Mouse (Mus musculus) MEL (cell line): Measurements from ENCODE around the gene Exoc6b. TPM values are rescaled to one million over a fixed set of nuclear protein-coding genes. Genes with fewer than 3 reads are reported as not detected.

Source experiments
- DNase-seq: peaks from one replicate; pipeline ENCODE4 v3.0.0; 2011; ENCODE audit warnings: low read depth, low spot score
- H3K27ac ChIP-seq: 2 replicates; pipeline ENCODE4 v1.5.1; 2012; ENCODE audit warnings: low read depth, mild to moderate bottlenecking, control low read depth, low read length, moderate library complexity; ENCODE audit not compliant: control insufficient read depth
- H3K27me3 ChIP-seq, 2 experiments: fragments of 150-350 bp in 1 of 2; sonication (generic) in 1 of 2; 2 replicates each; pipeline ENCODE4 v1.6.1; 2012; ENCODE audit warnings: low read length in 2 of 2, mild to moderate bottlenecking in 2 of 2, improper control_type of control experiment in 1 of 2, moderate library complexity in 1 of 2; ENCODE audit not compliant: insufficient read depth in 2 of 2, control insufficient read depth in 1 of 2
- H3K36me3 ChIP-seq, 2 experiments: 2 replicates each; pipeline ENCODE4 v1.6.1; 2012 to 2014; ENCODE audit warnings: low read length in 2 of 2, improper control_type of control experiment in 1 of 2, inconsistent platforms in 1 of 2, mild to moderate bottlenecking in 1 of 2; ENCODE audit not compliant: insufficient read depth in 2 of 2, control insufficient read depth in 1 of 2
- H3K4me1 ChIP-seq, 2 experiments: fragments of 150-350 bp in 1 of 2; sonication (generic) in 1 of 2; 2 replicates each; pipeline ENCODE4 v1.6.1; 2012; ENCODE audit warnings: low read length in 2 of 2, improper control_type of control experiment in 1 of 2, mild to moderate bottlenecking in 1 of 2; ENCODE audit not compliant: insufficient read depth in 2 of 2, control insufficient read depth in 1 of 2
- H3K4me3 ChIP-seq, 2 experiments: fragments of 150-350 bp in 1 of 2; sonication (generic) in 1 of 2; 2 replicates each; pipeline ENCODE4 v1.5.1; 2012; ENCODE audit warnings: low read depth in 2 of 2, low read length in 2 of 2, mild to moderate bottlenecking in 2 of 2, moderate library complexity in 2 of 2, control low read depth in 1 of 2, improper control_type of control experiment in 1 of 2; ENCODE audit not compliant: control insufficient read depth in 1 of 2, insufficient read depth in 1 of 2
- H3K79me2 ChIP-seq: 2 replicates; pipeline ENCODE4 v1.6.1; 2012; ENCODE audit warnings: mild to moderate bottlenecking, low read length, moderate library complexity; ENCODE audit not compliant: control insufficient read depth, poor library complexity, insufficient read depth
- H3K9ac ChIP-seq: 2 replicates; pipeline ENCODE4 v1.6.1; 2012; ENCODE audit warnings: low read depth, mild to moderate bottlenecking, control low read depth, low read length, moderate library complexity; ENCODE audit not compliant: control insufficient read depth, poor library complexity, severe bottlenecking
- H3K9me3 ChIP-seq: fragments of 150-350 bp; sonication (generic); replicated peaks from 2 replicates; pipeline ENCODE4 v1.6.1; 2012; ENCODE audit warnings: mild to moderate bottlenecking, low read length, improper control_type of control experiment, moderate library complexity; ENCODE audit not compliant: insufficient read depth
- BHLHE40 ChIP-seq: IDR thresholded peaks from 2 replicates; pipeline ENCODE4 v1.6.1; 2012; ENCODE audit warnings: low read depth, mild to moderate bottlenecking, inconsistent platforms, low read length, improper control_type of control experiment, borderline replicate concordance
- CHD2 ChIP-seq: IDR thresholded peaks from 2 replicates; pipeline ENCODE4 v1.6.1; 2011; ENCODE audit warnings: low read length, improper control_type of control experiment
- CTCF ChIP-seq, 3 experiments: IDR thresholded peaks in 2 of 3; conservative IDR thresholded peaks in 1 of 3; 2 replicates each; pipeline ENCODE4 v1.5.1; 2011 to 2012; ENCODE audit warnings: low read length in 3 of 3, low read depth in 2 of 3, mild to moderate bottlenecking in 2 of 3, improper control_type of control experiment in 1 of 3, inconsistent platforms in 1 of 3, mixed read lengths in 1 of 3, moderate library complexity in 1 of 3; ENCODE audit not compliant: control insufficient read depth in 1 of 3, insufficient read depth in 1 of 3, poor library complexity in 1 of 3, severe bottlenecking in 1 of 3
- EP300 ChIP-seq, 2 experiments: IDR thresholded peaks; 2 replicates each; pipeline ENCODE4 v1.6.1; 2011; ENCODE audit warnings: improper control_type of control experiment in 2 of 2, low read length in 2 of 2, low read depth in 1 of 2, mild to moderate bottlenecking in 1 of 2
- GATA1 ChIP-seq: IDR thresholded peaks from 2 replicates; pipeline ENCODE4 v1.6.1; 2011; ENCODE audit warnings: low read depth, low read length, improper control_type of control experiment
- HCFC1 ChIP-seq: IDR thresholded peaks from 2 replicates; pipeline ENCODE4 v1.6.1; 2012; ENCODE audit warnings: low read depth, mild to moderate bottlenecking, inconsistent platforms, low read length, improper control_type of control experiment, moderate library complexity
- JUND ChIP-seq: IDR thresholded peaks from 2 replicates; pipeline ENCODE4 v1.6.1; 2011; ENCODE audit warnings: low read depth, mild to moderate bottlenecking, improper control_type of control experiment, low read length
- MAX ChIP-seq: IDR thresholded peaks from 2 replicates; pipeline ENCODE4 v1.6.1; 2011; ENCODE audit warnings: low read length, improper control_type of control experiment
- MYB ChIP-seq: IDR thresholded peaks from 2 replicates; pipeline ENCODE4 v1.6.1; 2011; ENCODE audit warnings: mild to moderate bottlenecking, low read depth, low read length, improper control_type of control experiment
- MYC ChIP-seq: IDR thresholded peaks from 2 replicates; pipeline ENCODE4 v1.6.1; 2011; ENCODE audit warnings: low read depth, mild to moderate bottlenecking, low read length, improper control_type of control experiment, moderate library complexity
- POLR2AphosphoS2 ChIP-seq: IDR thresholded peaks from 2 replicates; pipeline ENCODE4 v1.6.1; 2011; ENCODE audit warnings: low read length, improper control_type of control experiment
- RAD21 ChIP-seq: IDR thresholded peaks from 2 replicates; pipeline ENCODE4 v1.6.1; 2011; ENCODE audit warnings: mild to moderate bottlenecking, low read depth, low read length, improper control_type of control experiment
- SIN3A ChIP-seq: IDR thresholded peaks from 2 replicates; pipeline ENCODE4 v1.6.1; 2012; ENCODE audit warnings: low read length, improper control_type of control experiment, inconsistent platforms
- TAL1 ChIP-seq: IDR thresholded peaks from 2 replicates; pipeline ENCODE4 v1.6.1; 2012; ENCODE audit warnings: mild to moderate bottlenecking, inconsistent platforms, low read length, moderate library complexity, mixed read lengths
- TBP ChIP-seq: IDR thresholded peaks from 2 replicates; pipeline ENCODE4 v1.8.0; 2011; ENCODE audit warnings: low read depth, low read length, improper control_type of control experiment
- TCF12 ChIP-seq: IDR thresholded peaks from 2 replicates; pipeline ENCODE4 v1.6.1; 2014; ENCODE audit warnings: low read depth, mild to moderate bottlenecking, inconsistent platforms, low read length, improper control_type of control experiment, moderate library complexity
- UBTF ChIP-seq: IDR thresholded peaks from 2 replicates; pipeline ENCODE4 v1.6.1; 2012; ENCODE audit warnings: low read depth, mild to moderate bottlenecking, inconsistent platforms, low read length, improper control_type of control experiment, moderate library complexity, borderline replicate concordance; ENCODE audit not compliant: insufficient read depth
- USF1 ChIP-seq: IDR thresholded peaks from 2 replicates; pipeline ENCODE4 v1.6.1; 2014; ENCODE audit warnings: low read depth, mild to moderate bottlenecking, inconsistent platforms, low read length, improper control_type of control experiment, moderate library complexity
- USF2 ChIP-seq, 2 experiments: IDR thresholded peaks; 2 replicates each; pipeline ENCODE4 v1.6.1; 2011 to 2012; ENCODE audit warnings: improper control_type of control experiment in 2 of 2, low read length in 2 of 2, borderline replicate concordance in 1 of 2, inconsistent platforms in 1 of 2, low read depth in 1 of 2, mild to moderate bottlenecking in 1 of 2; ENCODE audit not compliant: insufficient read depth in 1 of 2
- ZKSCAN1 ChIP-seq: IDR thresholded peaks from 2 replicates; pipeline ENCODE4 v1.6.1; 2012; ENCODE audit warnings: low read depth, mild to moderate bottlenecking, inconsistent platforms, low read length, improper control_type of control experiment, moderate library complexity
- polyA plus RNA-seq, 2 experiments: library from polyadenylated mRNA; stranded (reverse) in 1 of 2; unstranded in 1 of 2; fragments of >175 nt in 1 of 2; fragments of >200 nt in 1 of 2; gene quantifications; 2 replicates each; pipeline versions ENCODE4 v1.2.1 to v1.2.4; 2012; ENCODE audit warnings: low replicate concordance in 2 of 2, low read depth in 1 of 2; ENCODE audit not compliant: insufficient read length in 2 of 2, insufficient read depth in 1 of 2, missing spikeins in 1 of 2
- total RNA-seq: library from RNA; depleted of rRNA; stranded (reverse); fragments of 300-350 nt; gene quantifications from 2 replicates; pipeline ENCODE4 v1.2.3, GENCODE M21; 2012

The Exoc6b gene
- total and polyA plus RNA-seq, 3 experiments = 3.4 to 6.5 TPM; not detected in 1

- no peak overlapping the region for H3K9ac ChIP-seq
- no peak overlapping the region for H3K4me3 ChIP-seq
- no peaks in the 10 kb centered on the region for H3K79me2 ChIP-seq
- no peaks in the 10 kb centered on the region for H3K27me3 ChIP-seq
- no peak for DNase-seq
- no peaks in the 10 kb centered on the region for H3K36me3 ChIP-seq
- H3K27ac ChIP-seq = no peak overlapping the region
- TF ChIP-seq HCFC1 = no peak
- TF ChIP-seq USF1 = no peak
- TF ChIP-seq POLR2AphosphoS2 = no peak
- no peak for TF ChIP-seq EP300 (IDR thresholded peaks at IDR 0.05; ENCODE audit: low read depth in 1 of 2, low read length in 2 of 2)
- TF ChIP-seq ZKSCAN1 = no peak
- TF ChIP-seq UBTF = no peak
- no peak for TF ChIP-seq TCF12
- no peak for TF ChIP-seq MYB
- no peak for TF ChIP-seq CHD2
- no peak for TF ChIP-seq BHLHE40
- no peak for TF ChIP-seq MYC
- no peak for TF ChIP-seq TBP
- no peak for TF ChIP-seq CTCF (IDR thresholded peaks at IDR 0.05 in 2 of 3, conservative IDR thresholded peaks at IDR 0.05 in 1 of 3; ENCODE audit: control insufficient read depth in 1 of 3, insufficient read depth in 1 of 3, low read depth in 2 of 3, low read length in 3 of 3, poor library complexity in 1 of 3, severe bottlenecking in 1 of 3)
- TF ChIP-seq MAX = no peak
- no peak for TF ChIP-seq JUND
- TF ChIP-seq SIN3A = no peak
- H3K4me1 ChIP-seq = no peaks in the 10 kb centered on the region
- H3K9me3 ChIP-seq = no peaks in the 10 kb centered on the region
Measured at GRCm38 (mm10) chr6:85010397-85010796, 58.9 kb downstream of the Exoc6b start.

GRCm38 (mm10) chr6:84995418-84995817, 73.9 kb downstream of the Exoc6b start:
- H3K9me3 ChIP-seq = no peaks in the 10 kb centered on the region
- no peak for DNase-seq
- H3K27ac ChIP-seq = no peak overlapping the region
- H3K4me3 ChIP-seq = no peak overlapping the region
- no peaks in the 10 kb centered on the region for H3K36me3 ChIP-seq
- no peak overlapping the region for H3K9ac ChIP-seq
- no peak for TF ChIP-seq TBP
- TF ChIP-seq GATA1 = no peak
- no peak for TF ChIP-seq BHLHE40
- TF ChIP-seq USF2 (IDR thresholded peaks at IDR 0.05; ENCODE audit: borderline replicate concordance in 1 of 2, insufficient read depth in 1 of 2, low read depth in 1 of 2, low read length in 2 of 2) = no peak
- TF ChIP-seq TAL1 = no peak
- no peak for TF ChIP-seq SIN3A
- TF ChIP-seq RAD21 = peak; percentile 12; the same call in 1 of the 2 replicates
- peak in 2 of 3 experiments; percentile 23 to 27; a peak in 2 of 6 replicates for TF ChIP-seq CTCF (IDR thresholded peaks at IDR 0.05 in 2 of 3, conservative IDR thresholded peaks at IDR 0.05 in 1 of 3; ENCODE audit: control insufficient read depth in 1 of 3, insufficient read depth in 1 of 3, low read depth in 2 of 3, low read length in 3 of 3, poor library complexity in 1 of 3, severe bottlenecking in 1 of 3)
- TF ChIP-seq ZKSCAN1 = no peak
- no peak for TF ChIP-seq MYC
- H3K79me2 ChIP-seq = no peaks in the 10 kb centered on the region
- H3K4me1 ChIP-seq = no peaks in the 10 kb centered on the region
- H3K27me3 ChIP-seq = no peaks in the 10 kb centered on the region
